Mouse (Mus musculus): ENCODE results near the gene Ttc41.

DNA sequence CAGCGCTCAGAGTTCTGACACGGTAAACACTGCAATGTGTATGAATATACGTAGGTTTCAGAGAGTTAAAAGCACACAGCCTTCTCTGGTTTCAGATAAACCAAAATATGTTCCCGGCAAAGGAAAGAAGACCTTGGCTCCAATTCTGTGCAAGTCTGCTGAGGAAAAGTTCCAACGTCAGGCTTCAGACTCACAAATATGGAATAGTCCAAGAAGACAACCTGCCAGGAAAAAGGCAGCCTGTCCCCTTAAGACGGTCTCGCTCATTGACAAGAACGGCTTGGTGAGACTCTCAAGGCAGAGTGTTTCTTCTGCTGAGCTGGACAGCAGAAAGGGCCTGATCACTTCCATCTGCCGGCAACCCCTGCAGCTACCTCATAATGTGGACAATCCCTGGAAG lies 70.7 kb downstream of the Ttc41 start:
- TF ChIP-seq EP300 (IDR thresholded peaks at IDR 0.05) (no peak), CTCF (IDR thresholded peaks at IDR 0.05) (no peak)

Data from lung, postnatal 0 days (tissue).